Mouse (Mus musculus) midbrain, embryonic 16.5 days (tissue): ENCODE measurements around the gene Akap8l. TPM values are rescaled to one million over a fixed set of nuclear protein-coding genes. Genes with fewer than 3 reads are reported as not detected.

Experiments used
- ATAC-seq: fragments of 200-750 bp; cut with Nextera tagmentation; 2 replicates; pipeline ENCODE4 v1.8.0; 2017; ENCODE audit warnings: moderate TSS enrichment
- H3K27ac ChIP-seq: fragments of 300-500 bp; sonication (generic); 2 replicates; pipeline ENCODE4 v1.5.1; 2014; ENCODE audit warnings: mild to moderate bottlenecking, low read length, mixed read lengths
- H3K27me3 ChIP-seq: fragments of 300-500 bp; sonication (generic); 2 replicates; pipeline ENCODE4 v1.6.1; 2014; ENCODE audit warnings: low read depth, low read length, mixed read lengths; ENCODE audit not compliant: control insufficient read depth, insufficient read depth
- H3K36me3 ChIP-seq: fragments of 300-500 bp; sonication (generic); 2 replicates; pipeline ENCODE4 v1.6.1; 2014; ENCODE audit warnings: mild to moderate bottlenecking, low read length, moderate library complexity, mixed read lengths; ENCODE audit not compliant: control insufficient read depth, insufficient read depth
- H3K4me1 ChIP-seq: fragments of 300-500 bp; sonication (generic); 2 replicates; pipeline ENCODE4 v1.6.1; 2014; ENCODE audit warnings: mild to moderate bottlenecking, low read length, mixed read lengths; ENCODE audit not compliant: control insufficient read depth, insufficient read depth
- H3K4me2 ChIP-seq: fragments of 300-500 bp; sonication (generic); 2 replicates; pipeline ENCODE4 v1.6.1; 2014; ENCODE audit warnings: mild to moderate bottlenecking, low read length, mixed read lengths
- H3K4me3 ChIP-seq: fragments of 300-500 bp; sonication (generic); 2 replicates; pipeline ENCODE4 v1.5.1; 2014; ENCODE audit warnings: low read depth, mild to moderate bottlenecking, low read length, moderate library complexity, mixed read lengths
- H3K9ac ChIP-seq: fragments of 300-500 bp; sonication (generic); 2 replicates; pipeline ENCODE4 v1.6.1; 2014; ENCODE audit warnings: low read depth, low read length, mixed read lengths
- H3K9me3 ChIP-seq: fragments of 300-500 bp; sonication (generic); replicated peaks from 2 replicates; pipeline ENCODE4 v1.6.1; 2014; ENCODE audit warnings: mild to moderate bottlenecking, low read length, mixed read lengths; ENCODE audit not compliant: control insufficient read depth, poor library complexity, severe bottlenecking
- WGBS: fragments of 180-500 bp; shearing (Covaris S2); extraction: QIAGEN DNeasy Blood & Tissue Kit; methylation state at CpG from one replicate; pipeline ENCODE4 v1.1.7; 2014; 5-methylcytosine and 5-hydroxymethylcytosine counted together
- polyA plus RNA-seq: library from polyadenylated mRNA; unstranded; fragments of >200 nt; fragmentation: Nextera tagmentation; extraction: Ambion mirVana; gene quantifications from 2 replicates; pipeline ENCODE4 v1.2.1, GENCODE M21; 2015

Akap8l gene
- polyA plus RNA-seq, 1 experiment from 2014 or later = 160 TPM

GRCm38 (mm10) chr17:32354211-32354610 lies 3.8 kb upstream of the Akap8l start:
- ATAC-seq = no peak
- H3K36me3 ChIP-seq = peaks cover 35% of the 10 kb centered on the region
- 43% methylated on average over 5 of the region's 5 CpGs for WGBS

GRCm38 (mm10) chr17:32353696-32354095 lies 3.3 kb upstream of the Akap8l start:
- no peak overlapping the region for H3K4me3 ChIP-seq
- H3K4me1 ChIP-seq = peaks cover 8% of the 10 kb centered on the region
- H3K27ac ChIP-seq = no peak overlapping the region
- H3K9me3 ChIP-seq = no peaks in the 10 kb centered on the region
- no peak overlapping the region for H3K4me2 ChIP-seq
- WGBS = 60% methylated on average over 4 of the region's 4 CpGs
- no peaks in the 10 kb centered on the region for H3K27me3 ChIP-seq
- no peak for ATAC-seq
- peaks cover 30% of the 10 kb centered on the region for H3K36me3 ChIP-seq
- H3K9ac ChIP-seq = no peak overlapping the region

More at GRCm38 (mm10) chr17:32354211-32354610, 3.8 kb upstream of the Akap8l start:
- Histone ChIP-seq H3K4me3 (no peak overlapping the region), H3K27ac (peak overlapping the region; percentile 44), H3K4me2 (no peak overlapping the region), H3K4me1 (peaks cover 3% of the 10 kb centered on the region), H3K9ac (no peak overlapping the region), H3K9me3 (no peaks in the 10 kb centered on the region), H3K27me3 (no peaks in the 10 kb centered on the region)

DNA sequence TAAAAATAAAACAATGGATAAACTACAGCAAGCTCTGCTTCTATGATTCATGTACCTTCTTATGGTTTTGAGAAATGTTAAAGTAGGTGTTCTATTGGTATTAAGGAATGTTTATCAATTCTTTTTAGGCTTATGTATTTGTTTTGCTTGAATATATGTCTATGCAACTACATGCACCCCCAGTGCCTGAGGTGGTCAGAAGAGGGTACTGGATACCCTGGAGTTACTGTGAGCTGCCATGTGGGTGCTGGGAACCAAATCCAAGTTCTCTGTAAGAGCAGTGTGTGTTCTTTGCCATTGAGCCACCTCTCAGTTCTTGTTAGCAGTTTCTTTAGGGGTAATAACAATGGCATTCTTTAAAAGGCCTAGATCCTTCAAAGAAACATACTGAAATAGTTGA lies 1.3 kb upstream of the Akap8l start:
- peaks cover 20% of the 10 kb centered on the region for H3K36me3 ChIP-seq
- ATAC-seq = no peak
- no peak overlapping the region for H3K9ac ChIP-seq
- H3K27ac ChIP-seq = no peak overlapping the region
- H3K9me3 ChIP-seq = no peaks in the 10 kb centered on the region
- no peak overlapping the region for H3K4me2 ChIP-seq
- no peaks in the 10 kb centered on the region for H3K27me3 ChIP-seq
- no peak overlapping the region for H3K4me3 ChIP-seq
- H3K4me1 ChIP-seq = peaks cover 20% of the 10 kb centered on the region

GRCm38 (mm10) chr17:32351269-32351668 lies 862 bp upstream of the Akap8l start:
- ATAC-seq = no peak
- peaks cover 18% of the 10 kb centered on the region for H3K36me3 ChIP-seq
- no peaks in the 10 kb centered on the region for H3K9me3 ChIP-seq
- H3K27me3 ChIP-seq = no peaks in the 10 kb centered on the region
- WGBS = 83% methylated on average over 3 of the region's 3 CpGs
- peaks cover 20% of the 10 kb centered on the region for H3K4me1 ChIP-seq
- H3K4me2 ChIP-seq = no peak overlapping the region; the same call in 1 of the 2 replicates
- no peak overlapping the region for H3K27ac ChIP-seq
- H3K4me3 ChIP-seq = no peak overlapping the region
- H3K9ac ChIP-seq = no peak overlapping the region

GRCm38 (mm10) chr17:32349851-32350381 lies 491 bp downstream of the Akap8l start:
- ATAC-seq = peak; percentile 38
- Histone ChIP-seq H3K27me3 (no peaks in the 10 kb centered on the region), H3K27ac (peak overlapping the region; percentile 89), H3K4me2 (peak overlapping the region; percentile 74), H3K9me3 (no peaks in the 10 kb centered on the region), H3K36me3 (peaks cover 6% of the 10 kb centered on the region; the same call in 1 of the 2 replicates), H3K4me3 (peak overlapping the region; percentile 64), H3K4me1 (peaks cover 20% of the 10 kb centered on the region), H3K9ac (peak overlapping the region; percentile 79)
- under 1% methylated on average over 24 of the region's 24 CpGs for WGBS

- ATAC-seq = no peak
- peak overlapping the region; percentile 79 for H3K9ac ChIP-seq
- peak overlapping the region; percentile 64 for H3K4me3 ChIP-seq
- WGBS = 18% methylated on average over 4 of the region's 4 CpGs
- no peaks in the 10 kb centered on the region for H3K27me3 ChIP-seq
- H3K9me3 ChIP-seq = no peaks in the 10 kb centered on the region
- peak overlapping the region; percentile 74 for H3K4me2 ChIP-seq
- H3K4me1 ChIP-seq = peaks cover 20% of the 10 kb centered on the region
- peaks cover 2% of the 10 kb centered on the region; the same call in 1 of the 2 replicates for H3K36me3 ChIP-seq
- H3K27ac ChIP-seq = no peak overlapping the region
These were observed 1.2 kb downstream of the Akap8l start for GRCm38 (mm10) chr17:32349037-32349732.

- H3K4me2 ChIP-seq = peak overlapping the region; percentile 74; the same call in 1 of the 2 replicates
- 92% methylated on average over 2 of the region's 2 CpGs for WGBS
- peaks cover 4% of the 10 kb centered on the region; the same call in 1 of the 2 replicates for H3K36me3 ChIP-seq
- ATAC-seq = no peak
- no peaks in the 10 kb centered on the region for H3K27me3 ChIP-seq
- no peak overlapping the region for H3K27ac ChIP-seq
- H3K9me3 ChIP-seq = no peaks in the 10 kb centered on the region
- peak overlapping the region; percentile 64; the same call in 1 of the 2 replicates for H3K4me3 ChIP-seq
- peaks cover 20% of the 10 kb centered on the region for H3K4me1 ChIP-seq
- H3K9ac ChIP-seq = no peak overlapping the region
These were observed 2.0 kb downstream of the Akap8l start for GRCm38 (mm10) chr17:32348406-32348805.

- Histone ChIP-seq H3K9me3 (no peaks in the 10 kb centered on the region), H3K36me3 (peaks cover 12% of the 10 kb centered on the region)
- WGBS = 82% methylated on average over 1 of the region's 1 CpGs
These were observed 9.3 kb downstream of the Akap8l start for GRCm38 (mm10) chr17:32341102-32341501.

DNA sequence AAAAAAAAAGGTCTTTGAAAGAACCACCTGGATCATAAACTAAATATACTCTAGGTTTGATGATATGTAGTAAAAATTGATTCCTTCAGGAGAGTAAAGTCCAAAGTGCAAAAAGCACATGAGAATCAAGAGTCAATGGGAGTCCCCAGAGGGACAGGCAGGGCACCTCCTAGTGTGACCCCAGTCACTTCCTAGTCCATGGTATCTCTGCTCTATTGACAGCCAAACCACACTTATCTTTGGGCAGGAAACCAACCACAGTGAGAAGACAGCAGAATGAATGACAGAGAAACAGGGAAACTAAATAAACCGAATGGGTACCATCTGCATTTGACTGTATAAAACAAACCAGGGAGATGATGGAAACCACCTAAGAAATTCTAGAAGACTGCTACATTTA lies 10.3 kb downstream of the Akap8l start:
- no peak overlapping the region for H3K4me2 ChIP-seq
- no peak overlapping the region for H3K9ac ChIP-seq
- no peaks in the 10 kb centered on the region for H3K9me3 ChIP-seq
- no peaks in the 10 kb centered on the region for H3K4me1 ChIP-seq
- 96% methylated on average over 1 of the region's 1 CpGs for WGBS
- no peak overlapping the region for H3K4me3 ChIP-seq
- H3K27ac ChIP-seq = no peak overlapping the region
- ATAC-seq = no peak
- no peaks in the 10 kb centered on the region for H3K27me3 ChIP-seq
- H3K36me3 ChIP-seq = peaks cover 21% of the 10 kb centered on the region

More at GRCm38 (mm10) chr17:32341102-32341501, 9.3 kb downstream of the Akap8l start:
- Histone ChIP-seq H3K4me2 (no peak overlapping the region), H3K27ac (no peak overlapping the region), H3K4me1 (no peaks in the 10 kb centered on the region), H3K4me3 (no peak overlapping the region), H3K9ac (no peak overlapping the region), H3K27me3 (no peaks in the 10 kb centered on the region)
- no peak for ATAC-seq
